Mouse (Mus musculus) C2C12 (cell line): ENCODE data around the gene Gm49673. TPM values are rescaled to one million over a fixed set of nuclear protein-coding genes. Genes with fewer than 3 reads are reported as not detected.
"Not testable (repeated sequence)": the region's sequence is repeated elsewhere in the genome, so short reads cannot be mapped to it uniquely, and the experiment has no call there.

Source experiments
- H3K27me3 ChIP-seq: one replicate; pipeline ENCODE4 v1.6.1; 2011; ENCODE audit not compliant: control insufficient read depth, insufficient read depth, insufficient read length
- H3K36me3 ChIP-seq: one replicate; pipeline ENCODE4 v1.6.1; 2011; ENCODE audit not compliant: control insufficient read depth, insufficient read depth
- H3K4me3 ChIP-seq: one replicate; pipeline ENCODE4 v1.5.1; 2011; ENCODE audit warnings: mild to moderate bottlenecking, control low read depth; ENCODE audit not compliant: poor library complexity, insufficient read depth, severe bottlenecking
- H3K79me2 ChIP-seq: one replicate; pipeline ENCODE4 v1.6.1; 2011; ENCODE audit not compliant: control insufficient read depth, insufficient read depth
- H3K79me3 ChIP-seq: one replicate; pipeline ENCODE4 v1.6.1; 2011; ENCODE audit warnings: low read depth, control low read depth
- H3ac ChIP-seq: one replicate; pipeline ENCODE3; 2011; ENCODE audit warnings: low read depth; ENCODE audit not compliant: control insufficient read depth, insufficient read length
- CEBPB ChIP-seq: IDR thresholded peaks from one replicate; pipeline ENCODE4 v1.6.1; 2011; ENCODE audit warnings: low read depth, mild to moderate bottlenecking, control low read depth, moderate library complexity
- CTCF ChIP-seq: IDR thresholded peaks from one replicate; pipeline ENCODE4 v1.5.1; 2011; ENCODE audit not compliant: control insufficient read depth, insufficient read depth, insufficient read length
- FOSL1 ChIP-seq: IDR thresholded peaks from one replicate; pipeline ENCODE4 v1.8.0; 2011; ENCODE audit warnings: mild to moderate bottlenecking, low read length; ENCODE audit not compliant: poor library complexity, insufficient read depth, severe bottlenecking
- MAX ChIP-seq: IDR thresholded peaks from one replicate; pipeline ENCODE4 v1.6.1; 2011; ENCODE audit warnings: mild to moderate bottlenecking, control low read depth
- MYOD1 ChIP-seq: IDR thresholded peaks from one replicate; pipeline ENCODE4 v1.6.1; 2011; ENCODE audit warnings: low read depth; ENCODE audit not compliant: control insufficient read depth, insufficient read length
- MYOG ChIP-seq: IDR thresholded peaks from one replicate; pipeline ENCODE4 v1.6.1; 2011; ENCODE audit not compliant: control insufficient read depth, insufficient read length; ENCODE audit errors: extremely low read depth
- USF1 ChIP-seq: IDR thresholded peaks from one replicate; pipeline ENCODE4 v1.6.1; 2011; ENCODE audit warnings: low read depth, mild to moderate bottlenecking, control low read depth, moderate library complexity
- polyA plus RNA-seq: library from polyadenylated mRNA; unstranded; fragments of >200 nt; fragmentation: generic; extraction: Trizol; gene quantifications from one replicate; pipeline ENCODE4 v1.2.1, GENCODE M21; 2012; ENCODE audit warnings: missing spikeins

Gene Gm49673
- polyA plus RNA-seq, 1 experiment: 0.04 TPM

DNA sequence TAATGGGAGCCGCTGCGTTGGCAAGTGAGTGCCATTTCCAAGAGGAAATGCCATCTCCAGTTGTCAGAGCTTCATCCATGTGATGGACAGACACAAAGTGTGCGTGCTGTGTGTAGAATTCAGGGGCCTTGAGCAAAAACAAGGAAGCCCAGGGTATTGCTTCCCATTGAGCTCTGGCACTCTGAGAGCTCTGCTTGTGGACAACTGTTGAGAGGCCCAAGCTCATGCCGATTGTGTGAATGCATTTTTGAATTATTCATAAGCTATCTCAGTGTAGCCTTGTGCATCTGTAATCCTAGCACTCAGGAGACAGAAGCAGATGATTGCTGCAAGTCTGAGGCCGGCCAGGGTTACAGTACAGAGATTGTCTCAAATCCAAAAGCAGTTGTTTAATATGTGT lies 29.5 kb upstream of the Gm49673 start:
- Histone ChIP-seq H3K79me2 (no peaks in the 10 kb centered on the region), H3K27me3 (no peaks in the 10 kb centered on the region), H3K36me3 (peaks cover 89% of the 10 kb centered on the region), H3K4me3 (no peak overlapping the region), H3K79me3 (no peaks in the 10 kb centered on the region), H3ac (no peak overlapping the region)
- TF ChIP-seq MAX (no peak), MYOD1 (no peak), MYOG (no peak), CTCF (no peak), FOSL1 (no peak), USF1 (no peak), CEBPB (no peak)

DNA sequence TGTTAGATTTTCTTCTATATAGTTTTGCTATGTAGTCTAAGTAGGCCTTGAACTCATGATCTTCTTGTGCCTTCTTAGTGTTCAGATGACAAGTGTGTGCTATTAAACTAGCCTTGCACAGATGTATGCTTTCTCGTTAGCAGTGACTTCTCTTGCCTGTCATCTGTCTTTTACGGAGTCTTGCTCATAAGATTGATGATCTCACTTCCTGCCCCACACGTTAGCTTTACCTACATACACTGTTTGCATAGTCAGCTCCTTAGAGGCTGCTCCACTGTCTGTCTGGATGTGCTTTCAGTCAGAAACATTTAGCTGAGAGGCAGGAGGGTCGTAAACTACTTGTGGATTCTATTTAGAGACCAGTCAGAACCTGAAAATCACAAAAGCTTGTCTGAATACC lies 23.5 kb upstream of the Gm49673 start:
- Histone ChIP-seq H3ac (no peak overlapping the region), H3K27me3 (no peaks in the 10 kb centered on the region), H3K36me3 (peaks cover 72% of the 10 kb centered on the region), H3K4me3 (no peak overlapping the region), H3K79me2 (peaks cover 9% of the 10 kb centered on the region), H3K79me3 (peaks cover 8% of the 10 kb centered on the region)
- TF ChIP-seq CEBPB (no peak), MAX (no peak), CTCF (no peak)

DNA sequence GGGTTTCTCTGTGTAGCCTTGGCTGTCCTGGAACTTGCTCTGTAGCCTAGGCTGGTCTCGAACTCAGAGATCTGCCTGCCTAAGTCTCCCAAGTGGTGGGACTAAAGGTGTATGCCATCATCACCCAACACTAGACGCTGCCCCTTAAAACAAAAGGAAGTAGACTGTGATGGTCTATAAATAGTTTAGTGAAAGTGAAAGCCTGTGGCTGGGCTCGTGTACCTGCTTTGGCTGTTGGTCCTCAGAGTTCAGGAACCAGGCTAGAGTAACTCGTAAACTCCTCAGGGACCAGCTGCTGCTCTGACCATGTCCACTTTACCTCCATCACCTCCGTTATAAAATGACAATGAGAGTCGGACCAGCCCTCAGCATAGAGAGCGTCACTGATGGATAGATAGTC lies 22.7 kb upstream of the Gm49673 start:
- H3K79me3 ChIP-seq: peaks cover 8% of the 10 kb centered on the region
- peaks cover 64% of the 10 kb centered on the region for H3K36me3 ChIP-seq
- H3ac ChIP-seq: no peak overlapping the region
- TF ChIP-seq MYOD1 (no peak), CTCF (no peak), USF1 (no peak), MAX (no peak), MYOG (no peak), FOSL1 (no peak), CEBPB (no peak)
- no peaks in the 10 kb centered on the region for H3K27me3 ChIP-seq
- peaks cover 13% of the 10 kb centered on the region for H3K79me2 ChIP-seq
- no peak overlapping the region for H3K4me3 ChIP-seq

DNA sequence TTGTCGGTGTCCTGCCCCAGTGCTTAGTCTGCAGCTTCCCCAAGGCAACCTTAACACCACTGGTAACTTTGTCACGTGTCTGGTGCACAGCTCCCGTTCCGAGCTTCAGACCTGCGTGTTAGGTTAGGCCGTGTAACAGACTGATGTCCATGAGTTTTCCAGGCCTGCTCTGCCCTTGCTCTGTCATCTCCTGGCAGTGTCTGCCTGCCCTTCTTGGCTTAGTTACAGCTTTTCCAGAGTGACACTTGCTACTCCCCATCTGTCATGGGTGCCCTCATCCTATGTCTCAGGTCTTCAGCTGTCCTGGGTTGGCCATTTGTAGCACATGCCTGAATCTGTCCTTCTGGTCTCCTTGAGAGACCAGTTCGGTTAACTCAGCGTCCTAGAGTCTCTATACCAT lies 19.8 kb upstream of the Gm49673 start:
- H3K4me3 ChIP-seq, H3K79me3 ChIP-seq, H3K27me3 ChIP-seq, H3ac ChIP-seq: not testable (repeated sequence)
- Histone ChIP-seq H3K79me2 (peaks cover 13% of the 10 kb centered on the region), H3K36me3 (peaks cover 37% of the 10 kb centered on the region)

DNA sequence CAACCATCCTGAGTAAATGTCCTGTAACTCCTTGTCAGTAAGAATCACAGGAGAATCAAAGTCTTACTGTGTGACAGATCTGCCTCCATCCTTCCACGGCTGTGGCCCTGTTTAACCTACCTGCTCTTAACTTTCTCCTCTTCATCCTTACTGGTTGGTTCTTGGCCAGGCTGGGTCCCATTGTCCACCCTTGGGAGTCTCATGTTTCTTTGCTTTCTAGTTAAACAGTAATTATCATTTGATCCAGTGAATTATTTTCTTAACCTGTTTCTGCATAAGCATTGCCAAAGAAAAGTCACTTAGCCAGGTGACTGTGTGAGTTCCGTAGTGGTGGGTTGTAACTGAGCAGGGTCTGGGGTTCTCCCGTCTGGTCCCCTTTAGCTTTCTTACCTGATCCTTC lies 18.9 kb upstream of the Gm49673 start:
- not testable (repeated sequence) for H3K27me3 ChIP-seq, H3ac ChIP-seq, H3K79me3 ChIP-seq
- Histone ChIP-seq H3K79me2 (peaks cover 13% of the 10 kb centered on the region), H3K4me3 (peak overlapping the region; percentile 44), H3K36me3 (peaks cover 27% of the 10 kb centered on the region)

DNA sequence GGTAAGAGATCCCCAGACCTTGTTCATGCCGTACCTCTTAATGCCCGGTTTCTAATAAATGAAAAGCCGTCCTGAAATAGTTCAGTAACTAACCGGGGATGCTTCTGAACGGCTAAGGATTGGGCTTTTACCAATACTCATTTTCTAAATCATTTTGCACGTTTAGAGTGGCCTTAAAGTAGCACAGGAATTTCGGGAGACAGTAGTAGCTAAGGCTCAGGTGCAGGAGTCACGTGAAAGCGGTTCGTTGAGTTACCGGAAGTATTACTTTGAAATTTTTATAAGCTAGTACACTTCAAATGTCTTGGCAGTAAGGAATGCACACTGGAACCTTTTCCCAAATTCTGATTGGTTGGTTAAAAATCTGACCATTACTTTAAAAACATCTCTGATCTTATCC lies 18.4 kb upstream of the Gm49673 start:
- H3K79me3 ChIP-seq, H3ac ChIP-seq, H3K27me3 ChIP-seq: not testable (repeated sequence)
- H3K36me3 ChIP-seq: peaks cover 22% of the 10 kb centered on the region
- peak; percentile 46 for TF ChIP-seq USF1
- peaks cover 13% of the 10 kb centered on the region for H3K79me2 ChIP-seq
- H3K4me3 ChIP-seq: peak overlapping the region; percentile 44

DNA sequence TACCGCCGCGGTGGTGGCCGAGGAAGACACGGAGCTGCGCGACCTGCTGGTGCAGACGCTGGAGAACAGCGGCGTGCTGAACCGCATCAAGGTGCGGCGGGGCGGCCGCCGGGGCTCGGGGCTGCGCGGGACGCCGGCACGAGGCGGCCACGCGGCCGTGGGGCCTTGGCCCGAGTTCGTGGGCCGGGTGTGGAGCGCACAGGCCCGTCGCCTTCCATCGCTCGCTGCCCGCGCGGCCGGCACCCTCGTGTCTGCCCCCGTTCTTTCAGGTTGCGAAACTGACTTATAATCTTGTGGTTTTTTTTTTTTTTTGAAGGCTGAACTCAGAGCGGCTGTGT lies 18.0 kb upstream of the Gm49673 start:
- peak overlapping the region; percentile 81 for H3ac ChIP-seq
- peak overlapping the region; percentile 44 for H3K4me3 ChIP-seq
- not testable (repeated sequence) for H3K27me3 ChIP-seq, H3K79me3 ChIP-seq
- peaks cover 13% of the 10 kb centered on the region for H3K79me2 ChIP-seq
- H3K36me3 ChIP-seq: peaks cover 18% of the 10 kb centered on the region

DNA sequence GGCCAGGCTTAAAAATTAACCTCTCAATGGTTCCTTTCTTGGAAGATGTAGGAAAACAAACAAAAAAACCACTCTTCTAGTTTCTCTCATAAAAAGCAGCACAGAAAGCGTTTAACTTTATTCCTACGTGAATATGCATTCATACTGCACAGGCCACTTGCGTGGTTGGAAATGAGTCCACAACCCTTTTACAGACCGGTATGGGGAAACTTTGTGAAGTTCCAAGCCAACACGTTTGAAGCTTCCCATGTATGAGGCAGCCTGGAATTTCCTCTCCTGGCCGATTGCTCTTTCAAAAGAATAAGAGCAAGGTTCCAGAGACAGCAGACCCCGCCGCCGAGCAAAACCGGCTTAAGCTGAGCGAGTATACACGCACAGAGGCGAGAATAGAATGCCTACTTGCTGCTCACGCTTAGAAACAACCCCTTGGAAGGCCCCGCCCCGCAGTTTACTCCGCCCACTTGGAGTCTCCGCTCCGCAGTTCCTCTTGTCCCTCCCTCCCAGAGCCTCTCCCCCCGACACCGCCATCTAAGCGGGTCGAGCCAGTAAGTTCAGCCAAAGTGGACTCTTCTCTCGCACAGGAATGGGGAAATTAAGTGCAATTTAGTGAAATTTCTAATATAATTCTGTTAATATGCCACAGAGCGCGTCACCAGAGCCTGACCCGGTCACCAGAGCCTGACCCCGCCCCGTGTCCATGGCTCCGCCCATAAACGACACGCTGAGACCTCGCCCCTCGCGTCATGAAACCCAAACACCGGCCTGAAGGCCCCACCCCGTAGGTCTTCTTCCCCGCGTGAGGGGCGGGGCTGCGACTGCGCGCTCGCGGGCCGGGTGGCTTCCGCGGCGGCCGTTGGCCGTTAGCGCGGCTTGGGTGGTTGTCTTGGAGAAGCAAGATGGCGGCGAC lies 17.4 kb upstream of the Gm49673 start, which contains the start of gene Fgfr1op:
Fgfr1op (plus strand) TSS at position 801 of the 907 bp plus-strand sequence.
- H3K27me3 ChIP-seq, H3K79me3 ChIP-seq: not testable (repeated sequence)
- Histone ChIP-seq H3K4me3 (peak within 1 kb of the TSS; percentile 44), H3K36me3 (peaks cover 12% of the 10 kb centered on the region), H3K79me2 (peaks cover 13% of the 10 kb centered on the region), H3ac (peak within 1 kb of the TSS; percentile 81)

DNA sequence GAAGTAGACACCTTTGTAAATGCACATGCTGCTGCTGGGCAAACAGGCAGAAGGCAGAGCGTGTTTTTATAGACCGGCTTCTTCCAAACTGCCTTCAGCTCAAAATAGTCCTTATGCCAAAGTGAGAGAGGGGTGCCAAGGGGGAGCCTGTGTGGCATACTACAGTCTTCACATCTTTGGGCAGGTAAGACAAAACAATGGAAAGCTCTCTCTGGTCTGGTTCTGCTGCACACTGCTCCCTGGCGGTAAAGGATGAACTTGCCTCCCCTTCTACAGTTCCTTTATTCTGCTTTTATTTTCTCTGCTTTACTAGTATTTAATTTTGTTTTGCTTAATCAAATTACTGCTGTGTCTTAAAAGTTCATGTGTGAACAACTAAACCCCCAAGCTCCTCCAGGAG lies 13.4 kb upstream of the Gm49673 start:
- not testable (repeated sequence) for H3K36me3 ChIP-seq, H3ac ChIP-seq, H3K27me3 ChIP-seq, H3K4me3 ChIP-seq, H3K79me2 ChIP-seq, H3K79me3 ChIP-seq

DNA sequence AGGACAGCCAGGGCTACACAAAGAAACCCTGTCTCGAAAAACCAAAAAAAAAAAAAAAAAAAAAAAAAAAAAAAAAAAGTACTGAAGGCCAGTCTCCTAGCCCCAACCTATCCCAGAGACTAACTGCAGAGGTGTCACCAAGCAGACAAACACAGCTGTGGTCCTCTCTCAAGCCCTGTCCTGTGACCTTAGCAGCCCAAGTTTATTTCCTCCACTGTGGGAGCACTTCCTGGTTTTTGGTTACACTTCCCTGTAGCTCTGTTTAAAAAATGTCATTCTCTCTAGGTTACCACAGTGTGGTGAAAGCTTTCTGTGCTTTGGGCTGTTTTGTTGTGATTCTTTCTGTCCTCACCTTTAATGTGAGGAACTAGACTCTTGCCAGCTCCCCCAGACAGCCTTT lies 11.0 kb upstream of the Gm49673 start:
- H3K27me3 ChIP-seq, H3K36me3 ChIP-seq, H3K79me3 ChIP-seq, H3ac ChIP-seq, H3K79me2 ChIP-seq, H3K4me3 ChIP-seq: not testable (repeated sequence)
